Mouse (Mus musculus) stomach, embryonic 14.5 days (tissue): ENCODE data around the gene Gtf2i. TPM values are rescaled to one million over a fixed set of nuclear protein-coding genes. Genes with fewer than 3 reads are reported as not detected.

Source experiments
- ATAC-seq: fragments of 200-750 bp; cut with Nextera tagmentation; 2 replicates; pipeline ENCODE4 v1.8.0; 2017; ENCODE audit warnings: low read depth, moderate TSS enrichment; ENCODE audit not compliant: insufficient number of reproducible peaks, insufficient read depth, low FRiP score
- H3K27ac ChIP-seq: fragments of 300-500 bp; sonication (generic); 2 replicates; pipeline ENCODE4 v1.5.1; 2014; ENCODE audit warnings: mild to moderate bottlenecking, low read length, moderate library complexity, mixed read lengths
- H3K27me3 ChIP-seq: fragments of 300-500 bp; sonication (generic); 2 replicates; pipeline ENCODE4 v1.6.1; 2014; ENCODE audit warnings: low read length, control low read depth, mixed read lengths; ENCODE audit not compliant: control insufficient read depth, insufficient read depth
- H3K36me3 ChIP-seq: fragments of 300-500 bp; sonication (generic); 2 replicates; pipeline ENCODE4 v1.6.1; 2014; ENCODE audit warnings: mild to moderate bottlenecking, control low read depth, low read length, moderate library complexity, mixed read lengths; ENCODE audit not compliant: control insufficient read depth, insufficient read depth
- H3K4me1 ChIP-seq: fragments of 300-500 bp; sonication (generic); 2 replicates; pipeline ENCODE4 v1.6.1; 2014; ENCODE audit warnings: low read length, control low read depth, mixed read lengths; ENCODE audit not compliant: control insufficient read depth, insufficient read depth
- H3K4me2 ChIP-seq: fragments of 300-500 bp; sonication (generic); replicated peaks from 2 replicates; pipeline ENCODE4 v1.6.1; 2014; ENCODE audit warnings: low read depth, low read length, control low read depth
- H3K4me3 ChIP-seq: fragments of 300-500 bp; sonication (generic); 2 replicates; pipeline ENCODE4 v1.5.1; 2014; ENCODE audit warnings: low read depth, low read length, control low read depth
- H3K9ac ChIP-seq: fragments of 300-500 bp; sonication (generic); replicated peaks from 2 replicates; pipeline ENCODE4 v1.6.1; 2014; ENCODE audit warnings: low read depth, mild to moderate bottlenecking, control low read depth, low read length, moderate library complexity, mixed read lengths
- H3K9me3 ChIP-seq: fragments of 300-500 bp; sonication (generic); 2 replicates; pipeline ENCODE4 v1.6.1; 2016; ENCODE audit warnings: low read depth, low read length, control low read depth; ENCODE audit not compliant: control insufficient read depth
- WGBS: fragments of 180-500 bp; shearing (Covaris S2); extraction: QIAGEN DNeasy Blood & Tissue Kit; methylation state at CpG from one replicate; pipeline ENCODE4 v1.1.7; 2014; 5-methylcytosine and 5-hydroxymethylcytosine counted together
- polyA plus RNA-seq: library from polyadenylated mRNA; unstranded; fragments of >200 nt; fragmentation: Nextera tagmentation; extraction: Ambion mirVana; gene quantifications from 2 replicates; pipeline ENCODE4 v1.2.1, GENCODE M21; 2014

Gene Gtf2i
- polyA plus RNA-seq, 1 experiment from 2014 or later, result 184 TPM

GRCm38 (mm10) chr5:134329311-134329710, 14.8 kb upstream of the Gtf2i start:
- 57% methylated on average over 4 of the region's 4 CpGs for WGBS
- H3K36me3 ChIP-seq, result no peaks in the 10 kb centered on the region
- no peak overlapping the region for H3K27ac ChIP-seq
- H3K4me3 ChIP-seq, result no peak overlapping the region
- no peak for ATAC-seq
- H3K9ac ChIP-seq, result no peak overlapping the region
- no peaks in the 10 kb centered on the region for H3K27me3 ChIP-seq
- no peaks in the 10 kb centered on the region for H3K4me1 ChIP-seq
- no peaks in the 10 kb centered on the region for H3K9me3 ChIP-seq
- no peak overlapping the region for H3K4me2 ChIP-seq

GRCm38 (mm10) chr5:134328482-134329001, 14.0 kb upstream of the Gtf2i start:
- Histone ChIP-seq H3K9me3 (no peaks in the 10 kb centered on the region), H3K4me3 (no peak overlapping the region), H3K36me3 (no peaks in the 10 kb centered on the region), H3K27me3 (no peaks in the 10 kb centered on the region), H3K9ac (no peak overlapping the region), H3K27ac (no peak overlapping the region), H3K4me1 (no peaks in the 10 kb centered on the region), H3K4me2 (no peak overlapping the region)
- 83% methylated on average over 6 of the region's 6 CpGs for WGBS
- ATAC-seq, result no peak

GRCm38 (mm10) chr5:134325856-134326566, 11.5 kb upstream of the Gtf2i start:
- ATAC-seq, result peak; percentile 75

GRCm38 (mm10) chr5:134323869-134324268, 9.3 kb upstream of the Gtf2i start:
- no peaks in the 10 kb centered on the region for H3K36me3 ChIP-seq
- H3K4me2 ChIP-seq, result no peak overlapping the region
- no peak for ATAC-seq
- H3K4me3 ChIP-seq, result no peak overlapping the region
- WGBS, result 18% methylated on average over 2 of the region's 2 CpGs
- no peaks in the 10 kb centered on the region for H3K9me3 ChIP-seq
- no peaks in the 10 kb centered on the region for H3K27me3 ChIP-seq
- H3K4me1 ChIP-seq, result no peaks in the 10 kb centered on the region
- no peak overlapping the region for H3K9ac ChIP-seq
- H3K27ac ChIP-seq, result peak overlapping the region; percentile 52; the same call in 1 of the 2 replicates

More at GRCm38 (mm10) chr5:134325856-134326566, 11.5 kb upstream of the Gtf2i start:
- no peak overlapping the region for H3K4me2 ChIP-seq
- WGBS, result 54% methylated on average over 13 of the region's 13 CpGs
- H3K27ac ChIP-seq, result 0 out of 2 replicates have a peak overlapping the region, but pooled peaks have one; percentile 39
- H3K27me3 ChIP-seq, result no peaks in the 10 kb centered on the region
- H3K36me3 ChIP-seq, result no peaks in the 10 kb centered on the region
- H3K9me3 ChIP-seq, result no peaks in the 10 kb centered on the region
- H3K4me3 ChIP-seq, result no peak overlapping the region
- H3K9ac ChIP-seq, result no peak overlapping the region
- H3K4me1 ChIP-seq, result no peaks in the 10 kb centered on the region

- Histone ChIP-seq H3K4me2 (no peak overlapping the region), H3K9ac (no peak overlapping the region), H3K36me3 (no peaks in the 10 kb centered on the region), H3K4me3 (no peak overlapping the region), H3K4me1 (no peaks in the 10 kb centered on the region), H3K27me3 (no peaks in the 10 kb centered on the region), H3K27ac (no peak overlapping the region), H3K9me3 (no peaks in the 10 kb centered on the region)
- 83% methylated on average over 13 of the region's 13 CpGs for WGBS
- ATAC-seq, result no peak
Observed at GRCm38 (mm10) chr5:134323311-134323710, 8.8 kb upstream of the Gtf2i start.

GRCm38 (mm10) chr5:134322355-134322754, 7.8 kb upstream of the Gtf2i start:
- Histone ChIP-seq H3K4me2 (no peak overlapping the region), H3K27me3 (no peaks in the 10 kb centered on the region), H3K9ac (no peak overlapping the region), H3K9me3 (no peaks in the 10 kb centered on the region), H3K4me1 (no peaks in the 10 kb centered on the region), H3K36me3 (no peaks in the 10 kb centered on the region), H3K27ac (no peak overlapping the region; the same call in 1 of the 2 replicates), H3K4me3 (no peak overlapping the region)
- 68% methylated on average over 13 of the region's 13 CpGs for WGBS
- ATAC-seq, result no peak

GRCm38 (mm10) chr5:134321699-134322098, 7.1 kb upstream of the Gtf2i start:
- no peaks in the 10 kb centered on the region for H3K36me3 ChIP-seq
- no peaks in the 10 kb centered on the region for H3K27me3 ChIP-seq
- no peak for ATAC-seq
- no peak overlapping the region for H3K9ac ChIP-seq
- peaks cover 3% of the 10 kb centered on the region for H3K4me1 ChIP-seq
- H3K9me3 ChIP-seq, result no peaks in the 10 kb centered on the region
- WGBS, result 49% methylated on average over 7 of the region's 7 CpGs
- no peak overlapping the region; the same call in 1 of the 2 replicates for H3K27ac ChIP-seq
- no peak overlapping the region for H3K4me2 ChIP-seq
- no peak overlapping the region for H3K4me3 ChIP-seq

- Histone ChIP-seq H3K9me3 (no peaks in the 10 kb centered on the region), H3K4me3 (no peak overlapping the region), H3K27me3 (no peaks in the 10 kb centered on the region), H3K9ac (no peak overlapping the region), H3K27ac (no peak overlapping the region), H3K4me2 (no peak overlapping the region), H3K36me3 (no peaks in the 10 kb centered on the region), H3K4me1 (peaks cover 11% of the 10 kb centered on the region)
- 85% methylated on average over 6 of the region's 6 CpGs for WGBS
- ATAC-seq, result no peak
Observed at GRCm38 (mm10) chr5:134318903-134319302, 4.3 kb upstream of the Gtf2i start.
